Mouse (Mus musculus) lung, postnatal 14 days (tissue): ENCODE data around the gene Fdx1l.

Source experiments
- DNase-seq: peaks from one replicate; pipeline ENCODE4 v3.0.0; 2021

The Fdx1l gene

GRCm38 (mm10) chr9:21073044-21073840 is at the start of gene Fdx1l, which contains the start of gene Gm49373:
TSS of gene Fdx1l (minus strand) at chr9:21073614.
TSS of gene Gm49373 (minus strand) at chr9:21073096.
- peak; percentile 88 for DNase-seq

DNA sequence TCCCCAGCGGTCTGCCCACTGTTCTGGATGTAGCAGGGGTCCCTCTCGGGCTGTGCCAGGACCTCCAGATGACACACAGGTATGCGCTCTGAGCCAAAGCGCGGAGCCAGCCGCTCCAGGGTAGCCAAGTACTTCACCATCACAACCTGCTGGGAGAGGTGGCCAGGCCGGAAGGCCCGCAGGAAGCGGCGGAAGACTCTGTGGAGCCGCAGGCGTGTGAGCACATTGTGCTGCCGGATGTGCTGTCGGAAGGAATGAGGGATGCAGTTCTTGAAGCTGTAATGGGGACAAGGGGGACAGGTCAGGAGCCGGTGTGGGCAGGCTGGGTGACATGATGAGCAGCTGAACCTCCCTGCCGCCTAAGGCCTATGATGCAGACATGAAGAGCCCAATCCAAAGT is 48.1 kb upstream of the Fdx1l start:
- DNase-seq, result no peak

- no peak for DNase-seq
Measured at GRCm38 (mm10) chr9:21117073-21117472, 43.7 kb upstream of the Fdx1l start.

GRCm38 (mm10) chr9:21115105-21115504 is 41.7 kb upstream of the Fdx1l start:
- no peak for DNase-seq

DNA sequence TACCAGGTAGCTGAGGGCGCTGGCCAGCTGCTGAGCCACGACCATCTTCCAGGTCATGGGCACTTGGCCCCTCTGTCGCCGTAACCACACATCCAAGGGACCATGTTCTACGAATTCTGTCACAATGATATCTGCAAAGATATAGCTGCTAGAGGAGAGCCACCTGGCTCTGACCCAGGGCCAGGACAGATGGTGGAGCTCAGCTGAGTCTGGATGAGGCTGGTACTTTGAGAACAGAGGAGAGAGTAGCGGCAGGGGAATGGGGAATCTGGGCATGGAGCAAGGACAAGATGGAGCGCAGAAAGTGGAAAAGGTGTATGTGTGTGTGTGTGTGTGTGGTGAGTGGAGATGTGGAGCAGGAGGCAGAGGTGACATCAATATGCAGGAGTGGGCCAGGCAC is 40.8 kb upstream of the Fdx1l start:
- no peak for DNase-seq

DNA sequence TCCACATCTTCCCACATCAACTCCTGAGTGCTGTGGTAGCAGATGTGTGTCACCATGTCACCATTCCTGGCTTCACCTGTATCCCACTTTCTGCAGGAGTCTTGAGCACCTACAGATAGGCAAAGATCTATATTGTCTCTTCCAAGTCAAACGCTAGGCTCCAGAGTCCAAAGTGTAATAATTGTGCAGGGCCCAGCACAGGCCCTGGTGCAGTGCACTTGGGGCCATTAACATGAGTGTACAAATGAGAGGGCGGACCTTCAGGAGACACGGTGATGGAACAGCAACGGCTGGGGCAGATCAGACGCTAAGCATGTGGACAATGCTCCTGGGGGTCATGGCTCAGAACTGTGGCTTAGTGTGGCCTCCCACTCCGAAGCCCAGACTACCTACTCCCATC is 40.3 kb upstream of the Fdx1l start:
- no peak for DNase-seq

GRCm38 (mm10) chr9:21107607-21108237 is 34.3 kb upstream of the Fdx1l start:
- no peak for DNase-seq

DNA sequence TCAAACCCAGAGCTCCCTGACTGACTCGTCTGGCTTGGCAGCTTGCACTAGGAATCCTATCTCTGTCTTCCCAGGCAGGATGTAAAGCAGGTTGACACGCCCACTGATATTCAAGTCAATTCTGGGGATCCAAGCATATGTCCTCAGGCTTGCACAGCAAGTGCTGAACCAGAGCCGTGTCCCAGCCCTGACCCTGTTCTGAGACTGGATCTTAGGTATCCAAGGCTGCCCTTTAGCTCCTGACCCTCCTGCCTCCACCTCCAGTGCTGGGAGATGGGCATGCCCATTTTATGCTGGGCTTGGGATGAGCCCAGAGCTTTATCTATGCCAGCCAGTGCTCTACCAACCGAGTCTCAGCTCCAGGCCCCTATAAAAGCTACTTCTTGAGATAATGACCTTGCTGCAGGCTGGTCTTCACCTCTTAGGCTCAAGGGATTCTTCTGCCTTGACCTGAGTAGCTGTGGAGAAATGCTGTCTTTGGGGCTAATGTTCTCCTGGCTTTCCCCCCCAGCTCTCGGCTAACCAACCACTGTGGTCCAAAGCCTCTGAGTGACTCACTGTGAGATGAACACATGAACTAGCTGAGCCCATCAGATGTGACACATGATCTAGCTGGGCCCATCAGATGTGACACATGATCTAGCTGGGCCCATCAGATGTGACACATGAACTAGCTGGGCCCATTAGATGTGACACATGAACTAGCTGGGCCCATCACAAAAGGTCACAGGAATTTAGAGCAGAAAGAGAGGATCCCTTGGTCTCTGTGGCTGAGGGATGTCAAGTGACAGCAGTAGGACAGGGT is 32.5 kb upstream of the Fdx1l start:
- DNase-seq, result no peak

GRCm38 (mm10) chr9:21104814-21105213 is 31.4 kb upstream of the Fdx1l start:
- no peak for DNase-seq

DNA sequence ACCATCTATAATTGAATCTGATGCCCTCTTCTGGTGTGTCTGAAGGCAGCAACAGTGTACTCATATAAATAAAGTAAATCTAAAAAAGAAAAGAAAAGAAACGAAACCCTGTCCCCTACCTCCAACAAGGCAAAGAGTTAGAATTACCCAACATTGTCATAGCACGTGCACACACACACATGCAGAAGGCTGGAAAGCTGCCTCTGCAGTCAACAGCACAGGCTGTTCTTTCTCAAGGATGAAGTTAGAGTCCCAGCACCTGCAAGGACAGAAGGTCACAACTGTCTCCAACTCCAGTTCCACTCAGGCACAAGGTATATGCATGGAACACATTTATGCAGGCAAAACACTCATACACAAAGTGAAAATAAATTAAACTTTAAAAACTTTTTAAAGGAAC is 28.7 kb upstream of the Fdx1l start:
- no peak for DNase-seq

GRCm38 (mm10) chr9:21100447-21101161 is 27.2 kb upstream of the Fdx1l start:
- no peak for DNase-seq

- DNase-seq, result no peak
Measured at GRCm38 (mm10) chr9:21097793-21098192, 24.4 kb upstream of the Fdx1l start.

DNA sequence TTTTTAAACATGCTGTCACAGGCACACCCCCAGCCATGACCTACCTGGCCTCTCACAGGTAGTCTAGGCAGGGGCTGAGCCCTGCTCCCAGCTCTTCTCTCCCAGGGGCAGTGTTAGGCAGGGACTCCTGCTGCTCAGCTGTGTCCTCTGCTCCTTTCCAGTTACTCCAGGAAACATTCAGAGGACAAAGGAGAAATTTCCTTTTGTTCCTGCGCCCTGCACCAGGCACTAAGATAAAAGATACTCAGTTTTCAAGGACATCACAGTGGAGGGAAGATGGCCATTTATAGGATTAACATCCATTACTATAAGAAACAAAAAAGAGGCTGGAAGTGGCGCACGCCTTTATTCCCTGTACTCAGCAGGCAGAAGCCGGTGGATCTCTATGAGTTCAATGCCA is 22.5 kb upstream of the Fdx1l start:
- no peak for DNase-seq

GRCm38 (mm10) chr9:21093423-21093822 is 20.0 kb upstream of the Fdx1l start:
- no peak for DNase-seq

DNA sequence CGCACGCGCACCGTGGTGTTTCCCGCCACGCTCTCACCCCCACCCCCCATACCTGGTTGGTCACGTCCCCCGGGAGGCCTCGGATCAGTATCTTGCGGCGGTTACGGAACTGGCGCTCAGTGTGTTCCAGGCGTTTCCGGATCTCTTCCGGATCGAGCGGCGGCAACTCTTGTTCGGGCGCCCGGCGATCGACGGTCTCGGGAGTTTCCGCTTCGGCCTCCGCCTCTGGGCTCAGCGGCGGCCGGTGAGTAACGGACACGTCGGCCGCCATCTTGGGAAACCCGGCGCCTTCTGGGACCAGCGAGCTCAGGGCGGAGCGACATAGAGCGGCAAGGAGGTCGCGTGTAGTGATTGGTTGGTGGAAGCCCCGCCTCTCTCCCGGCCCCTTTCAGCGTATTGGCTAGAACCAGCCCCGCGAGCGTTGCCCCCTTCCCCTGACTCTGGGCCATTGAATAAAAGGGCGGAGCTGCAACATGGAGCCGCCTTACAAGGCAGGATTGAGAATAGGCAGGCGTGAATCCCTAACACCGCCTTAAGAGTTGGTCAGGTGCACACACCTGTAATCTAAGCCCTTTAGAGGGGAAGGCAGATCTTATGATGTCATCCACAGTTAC is 18.4 kb upstream of the Fdx1l start, which contains the start of the genes Gm38431 and Raver1:
Gene Gm38431 (minus strand): TSS at position 291 of the 614 bp plus-strand sequence.
Gene Raver1 (minus strand): TSS at position 302 of the 614 bp plus-strand sequence.
- DNase-seq, result peak; percentile 97

GRCm38 (mm10) chr9:21090972-21091706 is 17.7 kb upstream of the Fdx1l start:
- no peak for DNase-seq

- DNase-seq, result no peak
Measured at GRCm38 (mm10) chr9:21090537-21090936, 17.1 kb upstream of the Fdx1l start.

- DNase-seq, result no peak
Measured at GRCm38 (mm10) chr9:21083324-21083723, 9.9 kb upstream of the Fdx1l start.

DNA sequence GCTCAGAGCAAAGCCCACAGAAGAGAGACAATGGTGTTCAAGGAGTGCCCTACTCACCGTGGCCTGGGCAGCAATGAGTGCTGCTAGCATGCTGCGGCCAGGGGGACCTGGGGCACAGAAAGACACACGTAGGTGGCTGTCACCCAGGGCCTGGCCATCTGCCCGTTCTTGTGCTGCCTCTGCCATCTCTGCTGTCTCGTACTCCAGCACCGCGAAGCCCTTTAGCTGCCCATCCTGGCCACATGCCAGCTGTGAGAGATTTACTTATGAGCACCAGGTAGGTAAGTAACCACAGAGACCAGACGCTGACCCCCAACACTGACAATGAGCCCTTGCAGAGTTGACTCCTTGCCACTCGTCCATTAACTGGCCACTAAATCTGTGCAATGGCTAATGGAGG is 7.7 kb upstream of the Fdx1l start:
- no peak for DNase-seq

- no peak for DNase-seq
Measured at GRCm38 (mm10) chr9:21075625-21076024, 2.2 kb upstream of the Fdx1l start.

DNA sequence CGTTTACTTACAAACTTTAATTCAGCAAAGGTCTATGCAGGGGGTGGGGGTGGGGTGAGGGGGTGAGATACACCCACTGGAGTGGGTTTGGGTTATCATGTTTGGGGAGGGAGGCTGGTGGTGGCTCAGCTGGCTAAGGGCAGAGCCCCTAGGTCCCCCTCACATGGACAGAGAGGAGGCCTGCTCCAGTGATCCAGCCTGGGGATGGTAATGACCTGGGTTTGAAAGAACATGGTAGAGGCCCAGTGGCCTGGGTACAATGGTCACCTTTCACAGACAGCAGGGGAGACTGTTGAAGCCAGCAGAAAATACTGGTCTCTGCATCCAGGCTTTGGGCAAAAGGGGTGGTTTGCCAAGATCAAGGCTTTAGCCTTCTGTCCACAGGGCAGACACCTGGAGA is 759 bp upstream of the Fdx1l start:
- DNase-seq, result no peak

DNA sequence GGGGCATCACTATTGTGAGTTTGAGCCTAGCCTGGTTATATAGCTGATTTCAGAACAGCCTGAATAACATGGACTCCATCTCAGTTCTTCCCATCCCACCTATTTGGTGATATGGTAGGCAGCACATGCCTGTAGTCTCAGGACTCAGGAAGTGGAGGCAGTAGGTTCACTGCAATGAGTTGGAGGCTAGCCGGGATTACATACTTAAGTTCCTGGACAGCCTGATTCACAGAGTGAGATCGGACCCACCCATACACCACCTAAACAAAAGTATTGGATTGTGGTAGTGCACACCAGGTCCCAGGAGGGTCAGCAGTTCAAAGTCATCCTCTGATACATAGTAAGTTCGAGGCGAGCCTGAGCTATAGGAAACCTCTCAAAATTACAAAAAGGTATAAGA is 773 bp downstream of the Fdx1l start:
- no peak for DNase-seq
